Mouse (Mus musculus): ENCODE measurements around the gene Dip2b. TPM values are rescaled to one million over a fixed set of nuclear protein-coding genes. Genes with fewer than 3 reads are reported as not detected.

Dip2b gene
- total RNA-seq, 2 experiments from 2014 or later = 26.0 to 27.6 TPM

- intact Hi-C loops (cut with DNase I) = loop anchor here (5.0 kb wide), 1 partner anchor 37 kb away; no protein-coding TSS in a partner anchor
- peak in 1 of 2 experiments; percentile 20 for DNase-seq
Measured at GRCm38 (mm10) chr15:100045576-100045975, 7.1 kb downstream of the Dip2b start.

DNA sequence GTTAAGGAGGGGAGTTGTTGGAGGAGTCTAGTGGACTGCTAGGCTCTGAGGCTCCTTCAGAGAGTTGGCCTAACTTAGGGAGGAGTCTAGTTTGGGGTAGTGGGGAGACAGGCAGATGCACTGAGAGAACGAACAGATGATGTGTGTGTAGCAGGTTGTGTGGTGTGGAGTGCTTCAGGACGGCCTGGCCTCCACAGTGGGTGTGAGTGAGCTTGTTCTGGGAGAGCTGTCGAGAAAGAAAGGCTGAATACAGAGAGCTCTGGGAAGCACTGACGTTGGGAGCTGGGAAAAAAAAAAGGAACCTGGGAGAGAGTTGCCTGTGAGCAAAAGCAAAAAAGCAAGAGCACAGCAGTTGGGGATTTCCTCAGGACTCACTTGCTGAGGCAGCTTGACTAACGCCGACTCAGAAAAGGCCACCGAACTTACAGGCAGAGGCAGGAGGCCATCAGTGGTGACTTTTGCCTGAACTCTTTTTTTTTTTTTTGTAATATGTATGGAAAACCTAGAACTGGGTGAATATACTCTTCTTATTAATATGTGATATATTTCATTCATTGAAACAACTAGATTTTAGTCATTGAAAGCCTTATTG lies 11.1 kb downstream of the Dip2b start:
- intact Hi-C loops (cut with DNase I) = loop anchor here (5.0 kb wide), 1 partner anchor 33 kb away; no protein-coding TSS in a partner anchor
- no peak for DNase-seq

DNA sequence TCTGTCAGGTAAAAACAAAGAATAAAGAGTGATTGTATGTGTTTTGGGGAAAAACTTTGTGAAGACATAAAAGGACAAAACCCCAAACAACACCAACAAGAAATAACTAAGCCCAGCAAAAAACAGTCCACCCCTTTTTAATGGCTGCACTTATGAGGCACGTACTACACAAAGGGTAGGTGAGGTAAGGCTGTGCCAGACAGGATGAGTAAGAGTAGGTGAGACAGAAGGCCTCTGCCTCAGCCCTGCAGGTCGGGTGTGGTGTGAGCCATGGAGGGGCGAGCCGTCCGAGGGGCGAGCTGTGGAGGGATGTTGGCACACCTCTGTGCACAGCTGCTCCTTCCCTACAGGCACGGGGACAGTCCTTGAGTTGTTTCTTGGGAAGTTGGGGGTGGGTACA lies 12.5 kb downstream of the Dip2b start:
- no peak for DNase-seq
- intact Hi-C loops (cut with DNase I) = no loop called here

GRCm38 (mm10) chr15:100052726-100053125 lies 14.3 kb downstream of the Dip2b start:
- DNase-seq = no peak
- intact Hi-C loops (cut with DNase I) = no loop called here

DNA sequence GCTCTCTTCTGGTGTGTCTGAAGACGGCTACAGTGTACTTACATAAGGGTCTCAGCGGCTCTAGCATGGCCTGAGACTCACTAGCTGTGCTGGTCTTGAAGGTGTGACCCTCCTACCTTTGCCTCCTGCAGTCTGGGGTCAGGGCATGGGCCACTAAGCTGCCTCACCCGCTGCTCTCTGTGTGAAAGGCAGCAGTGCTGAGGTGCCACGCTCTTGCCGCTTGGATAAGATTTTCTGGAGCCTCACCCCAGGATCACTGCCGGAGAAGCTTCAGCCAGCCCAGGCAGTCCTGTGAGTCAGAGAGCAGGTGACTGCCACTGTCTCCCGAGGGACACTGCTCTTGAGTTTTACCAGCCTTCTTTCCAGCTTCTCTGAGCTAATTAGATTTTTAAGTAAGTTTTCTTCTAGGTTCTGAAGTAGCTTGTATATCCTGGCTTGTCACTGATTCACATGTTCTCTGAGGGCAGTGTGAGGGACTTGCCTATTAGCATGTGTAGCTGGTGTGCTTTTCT lies 18.0 kb downstream of the Dip2b start:
- no peak for DNase-seq
- intact Hi-C loops (cut with DNase I) = no loop called here

GRCm38 (mm10) chr15:100057698-100058097 lies 19.2 kb downstream of the Dip2b start:
- intact Hi-C loops (cut with DNase I) = no loop called here

DNA sequence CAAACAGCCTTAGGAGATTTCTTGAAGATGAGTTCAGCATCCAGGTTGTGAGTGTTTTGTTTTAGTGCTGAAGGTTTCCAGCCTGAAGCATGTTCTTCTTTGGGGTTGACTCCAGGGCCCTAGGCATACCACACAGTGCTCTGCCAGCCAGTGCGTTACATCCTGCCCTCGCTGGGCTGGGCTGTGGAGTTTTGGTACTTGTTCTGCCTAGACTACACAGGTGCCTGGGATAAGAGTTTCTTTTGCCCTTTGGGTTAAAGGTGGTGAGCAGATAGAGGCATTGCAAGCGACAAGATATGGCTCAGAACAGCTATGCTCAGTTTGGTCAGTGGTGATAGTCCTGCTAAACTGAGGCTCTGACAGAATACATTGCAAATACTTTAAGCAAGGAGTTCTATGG lies 19.7 kb downstream of the Dip2b start:
- intact Hi-C loops (cut with DNase I) = no loop called here
- no peak for DNase-seq

More at GRCm38 (mm10) chr15:100057698-100058097, 19.2 kb downstream of the Dip2b start:
- no peak for DNase-seq

- no peak for DNase-seq
- intact Hi-C loops (cut with DNase I) = no loop called here
Measured at GRCm38 (mm10) chr15:100058912-100059311, 20.4 kb downstream of the Dip2b start.

- intact Hi-C loops (cut with DNase I) = no loop called here
- DNase-seq = no peak
Measured at GRCm38 (mm10) chr15:100059626-100060311, 21.3 kb downstream of the Dip2b start.

DNA sequence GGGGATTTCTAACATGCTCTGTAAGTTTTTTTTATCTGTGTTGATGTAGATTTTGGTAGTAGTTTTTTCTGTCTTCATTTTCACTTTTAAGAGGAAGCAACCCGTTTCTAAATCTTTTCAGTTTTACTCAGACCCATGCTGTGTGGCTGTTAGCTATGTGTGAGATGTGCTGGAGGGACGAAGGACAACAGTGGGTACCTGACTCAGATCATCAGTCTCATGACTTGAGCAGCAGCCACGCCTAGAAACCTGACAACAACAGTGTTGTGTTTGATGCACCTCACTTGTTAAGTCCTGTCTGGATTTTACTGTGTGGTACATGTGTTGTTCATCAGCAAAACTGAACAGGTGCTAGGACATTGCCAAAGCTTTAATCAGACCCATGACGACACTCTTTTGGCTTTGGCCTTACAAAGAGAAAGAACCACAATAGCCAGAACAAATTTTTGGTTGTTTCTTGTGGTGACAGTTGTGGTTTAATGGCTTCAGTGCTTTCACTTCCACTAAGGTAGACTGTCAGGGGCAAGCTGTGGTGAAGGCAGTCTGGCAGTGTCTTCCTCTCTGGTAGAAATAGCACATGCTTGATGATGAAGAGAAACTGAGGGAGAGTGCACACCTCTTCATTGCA lies 22.2 kb downstream of the Dip2b start:
- intact Hi-C loops (cut with DNase I) = no loop called here
- DNase-seq = no peak

DNA sequence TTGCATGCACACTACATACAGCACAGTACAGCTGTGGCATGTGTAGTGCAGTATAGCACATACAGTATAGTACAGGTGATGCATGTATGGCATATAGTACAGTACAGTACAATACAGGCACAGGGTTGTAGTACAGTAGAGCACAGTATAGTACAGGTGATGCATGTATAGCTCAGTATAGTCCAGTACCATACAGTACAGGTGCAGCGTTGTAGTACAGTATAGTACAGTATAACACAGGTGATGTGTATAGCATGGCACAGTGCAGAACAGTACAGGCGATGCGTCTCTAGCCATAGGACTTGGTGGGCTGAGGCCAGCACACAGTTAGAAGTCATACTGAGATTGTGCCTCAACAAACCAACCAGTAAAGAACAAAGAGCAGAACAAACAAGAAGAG lies 22.9 kb downstream of the Dip2b start:
- DNase-seq = no peak
- intact Hi-C loops (cut with DNase I) = no loop called here

- DNase-seq = no peak
- intact Hi-C loops (cut with DNase I) = no loop called here
Measured at GRCm38 (mm10) chr15:100063229-100063773, 24.8 kb downstream of the Dip2b start.

GRCm38 (mm10) chr15:100066702-100067101 lies 28.2 kb downstream of the Dip2b start:
- no peak for DNase-seq
- intact Hi-C loops (cut with DNase I) = no loop called here

- intact Hi-C loops (cut with DNase I) = no loop called here
- no peak for DNase-seq
Measured at GRCm38 (mm10) chr15:100069101-100069500, 30.6 kb downstream of the Dip2b start.

DNA sequence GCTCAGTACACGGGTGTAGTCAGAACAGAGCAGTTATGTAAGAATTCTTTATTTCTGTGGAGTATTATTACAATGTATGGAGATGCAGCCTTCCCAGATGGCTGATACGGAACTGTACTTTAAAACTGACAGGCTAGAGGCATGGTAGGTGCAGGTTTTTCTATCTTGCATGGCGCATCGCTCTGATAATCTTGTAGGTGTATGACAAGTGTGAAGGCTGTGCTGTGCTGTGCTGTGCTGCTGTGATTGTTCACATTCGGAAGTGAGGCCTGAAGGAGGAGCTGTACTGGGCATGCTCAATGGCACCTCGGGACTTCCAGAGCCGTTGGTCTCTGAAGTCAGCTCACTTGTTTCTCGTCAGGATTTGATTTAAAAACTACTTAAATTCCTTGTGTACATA lies 31.6 kb downstream of the Dip2b start:
- intact Hi-C loops (cut with DNase I) = no loop called here
- DNase-seq = no peak

DNA sequence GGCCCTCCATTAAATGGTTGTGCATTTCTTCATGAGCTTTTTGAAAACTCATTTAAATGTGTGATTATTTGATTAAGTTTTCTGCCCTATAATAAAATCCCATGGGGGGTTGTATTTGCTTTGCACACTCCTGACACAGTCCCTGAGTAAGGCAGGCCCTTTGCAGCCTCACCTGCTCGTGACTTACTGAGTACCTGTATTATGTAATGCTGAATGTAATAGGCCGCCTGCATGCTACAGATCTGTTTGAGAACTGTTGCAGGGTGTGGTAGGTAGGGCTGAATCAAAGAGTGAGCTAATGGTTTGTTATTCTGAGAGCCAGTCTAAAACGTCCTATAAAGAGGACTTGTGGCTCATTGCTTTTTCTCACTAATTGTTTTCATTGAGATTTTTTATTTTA lies 33.4 kb downstream of the Dip2b start:
- intact Hi-C loops (cut with DNase I) = no loop called here
- no peak for DNase-seq

GRCm38 (mm10) chr15:100073696-100074453 lies 35.4 kb downstream of the Dip2b start:
- intact Hi-C loops (cut with DNase I) = no loop called here
- DNase-seq = no peak

GRCm38 (mm10) chr15:100074754-100075153 lies 36.3 kb downstream of the Dip2b start:
- intact Hi-C loops (cut with DNase I) = no loop called here
- DNase-seq = no peak

- DNase-seq = no peak
- intact Hi-C loops (cut with DNase I) = no loop called here
Measured at GRCm38 (mm10) chr15:100076362-100076761, 37.9 kb downstream of the Dip2b start.

- no peak for DNase-seq
- intact Hi-C loops (cut with DNase I) = loop anchor here (5.0 kb wide), 1 partner anchor 34 kb away; no protein-coding TSS in a partner anchor
Measured at GRCm38 (mm10) chr15:100080833-100081477, 42.5 kb downstream of the Dip2b start.
